Mouse (Mus musculus) layer of hippocampus, adult 2 months (tissue): ENCODE results near the gene Morc4. TPM values are rescaled to one million over a fixed set of nuclear protein-coding genes. Genes with fewer than 3 reads are reported as not detected.

Experiments
- DNase-seq, 2 experiments: peaks; one replicate each; pipeline ENCODE4 v3.0.0; 2022; ENCODE audit warnings: low spot score in 2 of 2
- H3K27ac ChIP-seq: fragments of 200-600 bp; 2 replicates; pipeline ENCODE4 v1.8.1; 2022
- H3K4me3 ChIP-seq: fragments of 200-600 bp; 2 replicates; pipeline ENCODE4 v1.8.1; 2022; ENCODE audit warnings: mild to moderate bottlenecking
- CTCF ChIP-seq: fragments of 200-600 bp; conservative IDR thresholded peaks from 2 replicates; pipeline ENCODE4 v1.8.1; 2022; ENCODE audit warnings: antibody characterized with exemption, mild to moderate bottlenecking, moderate library complexity
- total RNA-seq, 2 experiments: library from RNA; stranded (reverse); gene quantifications; 2 replicates each; pipeline ENCODE4 v1.2.3; 2021

Gene Morc4
- total RNA-seq, 2 experiments from 2014 or later: 4.9 to 5.8 TPM

DNA sequence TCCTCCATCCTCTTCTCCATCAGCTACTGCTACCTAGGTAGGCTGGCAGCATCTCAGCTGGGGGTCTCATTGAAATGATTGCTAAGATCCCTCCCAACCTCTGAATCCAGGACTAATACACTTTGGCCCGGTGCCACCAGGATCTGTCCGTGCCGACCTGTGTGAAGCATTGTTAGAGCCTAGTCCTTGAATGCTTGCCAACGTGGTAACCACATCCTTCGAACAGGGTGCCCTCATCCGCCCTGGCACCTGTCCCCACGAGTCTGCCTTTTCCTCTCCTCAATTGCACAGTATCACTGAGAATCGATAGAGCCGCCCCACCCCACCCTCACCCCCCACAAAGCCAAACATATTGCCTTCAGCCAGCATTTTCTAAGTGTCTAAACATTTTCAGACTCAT, 73.6 kb downstream of the Morc4 start:
- Histone ChIP-seq H3K27ac (no peak overlapping the region), H3K4me3 (no peak overlapping the region)
- no peak for DNase-seq
- TF ChIP-seq CTCF: no peak

DNA sequence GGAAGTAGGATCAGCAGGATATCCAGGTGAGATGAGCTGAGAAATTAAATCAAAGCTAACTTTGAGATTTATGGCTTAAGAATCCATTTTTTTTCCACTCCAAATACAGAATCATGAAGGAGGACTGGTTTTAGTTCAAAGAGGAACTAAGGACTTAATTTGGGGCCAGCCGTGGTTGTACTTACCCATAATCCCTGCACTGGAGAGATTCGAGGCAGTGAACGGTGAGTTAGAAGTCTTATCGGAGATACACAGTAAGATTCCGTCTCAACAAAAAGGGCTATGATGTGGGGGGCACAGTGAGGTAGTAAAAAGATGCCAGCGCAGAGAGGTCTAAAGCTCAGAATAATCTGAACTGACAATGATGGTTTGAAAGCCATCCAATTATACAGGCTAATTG, 75.4 kb downstream of the Morc4 start:
- TF ChIP-seq CTCF: no peak
- DNase-seq: no peak
- Histone ChIP-seq H3K4me3 (no peak overlapping the region), H3K27ac (no peak overlapping the region)

- no peak overlapping the region for H3K4me3 ChIP-seq
- no peak for TF ChIP-seq CTCF
- no peak for DNase-seq
- H3K27ac ChIP-seq: no peak overlapping the region
Observed at GRCm38 (mm10) chrX:139794072-139794845, 77.2 kb downstream of the Morc4 start.

DNA sequence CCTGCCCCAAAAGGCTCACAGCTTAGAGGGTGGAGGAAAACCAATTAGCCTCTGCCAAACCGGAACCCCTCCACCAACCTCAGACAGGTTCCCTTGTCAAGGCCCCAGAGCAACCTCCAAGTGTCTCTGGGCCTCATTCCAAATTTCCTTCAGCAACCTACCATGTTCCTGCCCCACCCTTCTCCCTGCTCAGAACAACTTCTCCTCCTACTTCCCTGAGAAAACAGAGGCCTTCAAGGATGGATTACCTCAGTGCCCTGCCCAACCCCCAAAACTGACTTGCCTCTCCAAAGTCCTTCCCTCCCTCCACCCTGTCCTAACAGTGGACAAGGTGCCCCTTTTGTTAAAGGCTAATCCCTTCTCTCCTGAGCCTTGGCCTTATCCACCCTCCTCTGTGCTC, 85.7 kb downstream of the Morc4 start:
- Histone ChIP-seq H3K27ac (no peak overlapping the region), H3K4me3 (no peak overlapping the region)
- no peak for DNase-seq
- no peak for TF ChIP-seq CTCF

DNA sequence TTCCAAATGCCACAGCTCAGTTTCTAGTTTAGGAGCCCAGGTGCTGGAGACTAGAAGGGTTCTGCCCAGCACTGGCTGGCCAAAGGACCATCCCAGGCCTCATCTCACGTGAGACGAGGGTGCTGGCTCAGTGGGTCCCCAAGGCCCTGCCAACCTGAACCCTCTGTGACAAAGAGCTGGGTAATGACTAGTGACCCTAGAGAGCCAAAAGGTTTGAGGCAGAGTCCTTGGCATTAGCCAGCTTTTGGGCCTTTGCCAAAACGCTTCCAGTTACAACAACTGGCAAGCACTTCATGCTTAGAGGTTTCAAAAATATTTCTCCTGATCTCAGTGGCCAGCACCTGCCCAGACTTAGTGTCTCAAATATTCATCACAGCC, 88.4 kb downstream of the Morc4 start:
- H3K4me3 ChIP-seq: no peak overlapping the region
- no peak for DNase-seq
- TF ChIP-seq CTCF: no peak
- no peak overlapping the region for H3K27ac ChIP-seq

DNA sequence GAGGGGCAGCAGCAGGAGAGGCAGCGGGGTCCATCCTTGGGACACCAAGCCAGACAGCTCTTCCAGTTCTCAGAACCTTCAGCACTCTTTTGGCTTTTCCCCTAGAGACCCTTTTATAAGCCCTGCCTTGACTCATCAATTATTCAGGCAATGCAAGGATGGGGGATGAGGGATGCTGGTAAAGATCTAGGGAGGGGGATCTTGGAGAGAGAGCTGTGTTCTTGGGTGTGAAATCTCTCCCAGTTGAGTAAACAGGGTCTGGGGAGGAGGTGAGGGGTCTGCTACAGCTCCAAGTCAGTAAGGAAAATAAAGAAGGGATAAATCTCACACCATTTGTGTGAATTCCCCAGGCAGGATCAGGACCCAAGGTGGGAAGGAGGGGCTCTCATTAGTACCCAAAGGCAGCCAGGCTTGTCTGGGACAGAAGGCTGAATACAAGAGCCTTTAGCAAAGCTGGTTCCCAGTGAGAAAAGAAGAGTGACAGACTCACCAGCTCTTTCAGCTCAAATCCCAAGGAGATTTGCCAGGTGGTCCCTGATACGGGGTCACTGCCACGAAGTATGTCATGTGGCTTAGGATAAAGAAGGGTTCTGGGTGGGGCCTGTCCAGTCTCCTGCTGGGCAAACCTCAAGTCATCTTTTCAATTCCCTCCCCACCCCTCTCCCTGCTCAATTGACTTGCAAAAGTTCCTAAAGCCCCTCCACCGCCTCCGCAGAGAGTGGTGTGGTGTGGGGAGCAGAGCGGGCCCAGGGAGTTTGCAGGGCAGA, 89.0 kb downstream of the Morc4 start, which contains the start of gene Ripply1:
TSS of gene Ripply1 (minus strand) at position 76 of the 767 bp plus-strand sequence.
- no peak for TF ChIP-seq CTCF
- H3K27ac ChIP-seq: no peak within 1 kb of the TSS
- DNase-seq: no peak
- H3K4me3 ChIP-seq: no peak within 1 kb of the TSS

DNA sequence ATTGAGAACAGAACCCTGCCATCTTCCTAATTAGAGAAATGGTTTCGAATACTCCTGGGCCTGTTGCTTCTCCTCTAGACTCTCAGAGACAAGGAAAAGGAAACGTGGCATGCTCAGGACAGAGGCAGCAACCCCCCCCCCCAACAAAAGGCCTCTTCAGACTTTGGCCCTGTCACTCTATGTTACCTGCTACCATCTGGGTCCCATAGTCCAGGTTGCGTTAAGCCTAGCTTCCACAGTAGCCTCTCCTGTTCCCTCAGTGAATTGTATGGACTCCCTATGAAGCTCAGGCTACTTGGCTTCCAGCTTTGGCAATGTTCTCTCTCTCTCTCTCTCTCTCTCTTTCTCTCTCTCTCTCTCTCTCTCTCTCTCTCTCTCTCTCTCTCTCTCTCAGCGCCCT, 89.9 kb downstream of the Morc4 start:
- no peak for TF ChIP-seq CTCF
- no peak overlapping the region for H3K27ac ChIP-seq
- DNase-seq: no peak
- no peak overlapping the region for H3K4me3 ChIP-seq

DNA sequence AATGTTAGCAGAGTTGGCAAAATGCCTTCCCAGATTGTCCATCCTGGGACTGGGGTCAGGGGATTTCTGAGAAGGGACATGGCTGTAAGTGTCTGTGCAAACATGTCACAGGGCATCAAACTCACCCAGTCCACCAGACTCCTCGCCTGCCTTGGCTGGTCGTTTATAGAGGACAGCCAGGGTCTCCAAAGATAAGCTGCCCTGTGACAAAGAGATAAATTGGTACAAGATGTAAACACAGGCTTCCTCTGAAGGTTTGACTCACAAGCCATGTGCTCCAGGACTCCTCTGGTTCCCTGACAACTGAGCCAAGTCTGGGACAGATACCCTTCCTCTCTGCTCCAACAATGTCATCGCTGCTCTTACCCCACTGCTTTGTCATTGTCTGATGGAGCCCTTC, 90.5 kb downstream of the Morc4 start:
- no peak for TF ChIP-seq CTCF
- Histone ChIP-seq H3K27ac (no peak overlapping the region), H3K4me3 (no peak overlapping the region)
- no peak for DNase-seq

GRCm38 (mm10) chrX:139779401-139779800, 92.1 kb downstream of the Morc4 start:
- DNase-seq: no peak
- no peak for TF ChIP-seq CTCF
- Histone ChIP-seq H3K4me3 (no peak overlapping the region), H3K27ac (no peak overlapping the region)

DNA sequence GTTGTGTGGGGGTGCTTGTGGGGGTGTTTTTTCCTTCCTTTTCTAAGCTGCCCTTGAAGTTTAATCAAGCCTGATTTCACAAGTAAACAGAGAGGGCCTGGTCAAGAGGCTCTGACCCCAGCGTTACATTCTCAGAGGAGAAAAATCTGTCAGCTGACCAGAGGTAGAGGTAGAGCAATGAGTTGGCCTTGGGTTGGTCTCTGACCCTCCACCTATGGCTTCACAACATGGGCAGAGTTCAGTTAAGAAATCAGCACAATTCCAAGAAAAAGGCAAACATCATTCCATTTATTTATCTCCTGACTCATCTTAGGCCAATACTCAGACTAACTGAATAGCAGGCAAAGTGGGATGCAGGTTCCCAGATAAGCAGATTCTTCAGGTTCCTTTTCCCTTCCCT, 92.6 kb downstream of the Morc4 start:
- Histone ChIP-seq H3K27ac (no peak overlapping the region), H3K4me3 (no peak overlapping the region)
- no peak for DNase-seq
- no peak for TF ChIP-seq CTCF

GRCm38 (mm10) chrX:139777357-139777756, 94.1 kb downstream of the Morc4 start:
- H3K4me3 ChIP-seq: no peak overlapping the region
- no peak overlapping the region for H3K27ac ChIP-seq
- no peak for DNase-seq
- no peak for TF ChIP-seq CTCF

DNA sequence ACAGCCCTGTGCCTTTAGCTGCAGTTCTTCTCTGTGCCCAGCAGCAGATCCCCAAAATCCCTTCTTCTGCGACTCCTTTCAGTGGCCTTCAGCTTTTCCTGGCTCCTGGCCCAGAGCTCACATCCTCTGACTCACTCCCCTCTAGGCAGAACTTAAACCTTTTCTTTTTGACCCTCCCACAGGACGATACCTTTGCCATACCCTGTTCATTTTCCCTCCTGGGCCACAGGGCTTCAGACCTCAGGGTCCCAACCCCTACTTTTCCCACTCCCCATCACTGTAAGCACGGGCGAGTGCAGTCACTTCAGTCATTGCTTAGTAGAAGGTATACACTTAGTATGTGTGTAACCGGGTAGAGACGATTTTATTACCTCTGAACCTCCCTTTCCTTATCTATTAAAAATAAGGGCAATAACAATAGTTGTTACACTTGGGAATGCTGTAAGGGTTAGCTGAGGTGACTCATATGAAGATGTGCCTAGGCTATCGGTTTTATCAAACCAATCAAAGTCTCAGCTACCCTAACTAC, 96.3 kb downstream of the Morc4 start:
- no peak for TF ChIP-seq CTCF
- Histone ChIP-seq H3K27ac (no peak overlapping the region), H3K4me3 (no peak overlapping the region)
- DNase-seq: no peak

DNA sequence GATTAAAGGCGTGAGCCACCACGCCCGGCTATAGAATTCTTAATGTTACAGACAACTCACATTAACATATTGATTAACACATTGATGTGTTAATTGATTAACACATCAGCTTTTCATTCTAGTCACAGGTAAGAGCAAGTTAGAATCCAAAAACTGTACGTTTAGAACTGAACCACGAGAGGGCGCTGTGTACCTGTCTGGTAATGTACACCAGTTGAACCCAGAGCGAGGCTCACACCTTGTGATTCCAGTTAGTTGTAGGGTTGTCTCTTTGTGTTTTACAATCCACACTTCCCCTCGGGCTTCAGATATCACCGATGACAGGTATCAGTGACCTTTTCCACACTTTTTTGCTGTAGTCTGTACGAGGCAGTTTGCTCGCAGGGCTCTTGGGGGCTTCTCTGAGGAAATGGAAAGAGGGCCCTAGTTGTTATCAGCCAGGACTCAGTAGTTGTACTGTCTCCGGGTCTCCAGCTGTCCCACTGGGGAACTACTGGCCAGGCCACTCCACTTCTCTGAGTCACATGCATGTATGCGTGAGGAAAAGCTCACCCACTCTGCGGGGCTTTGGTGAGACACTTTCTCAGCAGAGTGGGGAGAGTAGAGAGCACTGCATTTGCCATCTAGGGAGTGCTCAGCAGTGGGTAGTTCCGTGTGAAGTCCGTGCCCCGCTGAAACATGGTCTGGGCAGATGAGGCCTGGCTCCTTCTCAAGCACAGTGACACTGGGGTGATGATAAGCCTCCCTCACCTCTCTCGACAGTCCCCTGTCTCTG, 97.0 kb downstream of the Morc4 start:
- no peak overlapping the region for H3K4me3 ChIP-seq
- TF ChIP-seq CTCF: peak; percentile 82
- no peak overlapping the region for H3K27ac ChIP-seq
- DNase-seq: peak; percentile 11 to 59

Other genes with a start within 250 kb of the Morc4 start
- 10 to 100 TPM in 1 of 2 experiments, 1 to 10 TPM in 1; 9.8 to 13.9 TPM for gene Tbc1d8b, start 186.7 kb downstream of the Morc4 start, total RNA-seq
- gene Gm15013, start 157.2 kb downstream of the Morc4 start, total RNA-seq: not detected
- not detected for gene Ripply1, start 89.3 kb downstream of the Morc4 start, total RNA-seq
- under 1 TPM; 0.34 to 0.82 TPM for gene Cldn2, start 70.8 kb downstream of the Morc4 start, total RNA-seq
- gene Rbm41, start 126.9 kb upstream of the Morc4 start, total RNA-seq: 10 to 100 TPM; 10.6 to 10.9 TPM
- gene Nup62cl, start 191.0 kb upstream of the Morc4 start, total RNA-seq: under 1 TPM; 0.41 to 0.59 TPM
- gene Pih1h3b, start 191.2 kb upstream of the Morc4 start, total RNA-seq: not detected